In genomic region chr2:18654821-18655220, GRCm38 (mm10) we compare ENCODE assay signal across 24 mouse cellular contexts. TPM values are rescaled to one million over a fixed set of nuclear protein-coding genes. Genes with fewer than 3 reads are reported as not detected.
DNase-seq lines count a peak whose midpoint lies in the region; TF ChIP-seq lines count a peak whose summit lies in the region.
"Had no signal": no experiment of that assay in that cellular context is flagged by ENCODE, and none has a peak within 500 bp of the region (broad histone marks: within the 10 kb centered on the region; RNA-seq: fewer than 3 reads in every experiment).

No protein-coding gene starts in this region.

- DNase-seq in adrenal gland, adult (ENCODE audit: inconsistent age in 2 of 2, low spot score in 1 of 2): peak; percentile 6 to 35
- DNase-seq in adrenal gland, postnatal 10 days: no peak
- peak; percentile 36 for DNase-seq in kidney, adult 9 months
- DNase-seq in kidney, postnatal 4 days: no peak
- DNase-seq in lung, postnatal 36 days: peak; percentile 6
- DNase-seq in lung, adult 2 months: no peak
- DNase-seq in yolk sac, embryonic 10.5 days (ENCODE audit: low spot score): peak; percentile 18
- DNase-seq in layer of hippocampus, adult 9-10 months (ENCODE audit: low spot score): no peak
- DNase-seq: cerebellum, adult 2 months; cerebellum, postnatal 14 days; gastrocnemius, postnatal 25 days; heart, adult 18-20 months; heart, postnatal 36 days; midbrain, embryonic 14.5 days had no signal

- no peak for TF ChIP-seq CTCF in lung, adult 2 months (IDR thresholded peaks at IDR 0.05; ENCODE audit: insufficient read depth, low read length)

- H3K4me3 ChIP-seq in lung, adult 2 months (replicated peaks; ENCODE audit: extremely low read depth, low read depth, low read length): no peak overlapping the region
- H3K4me3 ChIP-seq: hindbrain, embryonic 13.5 days; layer of hippocampus, adult 2 months; limb, embryonic 13.5 days had no signal

- WGBS in lung, adult 2 months: 34% methylated on average over 5 of the region's 5 CpGs

- TF ChIP-seq POLR2A in lung, adult 2 months (IDR thresholded peaks at IDR 0.05; ENCODE audit: borderline replicate concordance, extremely low read depth, low read depth, low read length): no peak

- H3K4me1 ChIP-seq in lung, adult 2 months (ENCODE audit: control insufficient read depth, insufficient read depth, low read length): no peaks in the 10 kb centered on the region
- H3K4me1 ChIP-seq: hindbrain, embryonic 13.5 days; limb, embryonic 13.5 days had no signal

RNA-seq across cellular contexts. Expression of gene Commd3, which starts 17.4 kb away (rescaled TPM):
- total RNA-seq in adrenal gland, postnatal 10 days (2021): 100 to 1,000 TPM; 111 to 122 TPM
- polyA plus RNA-seq in lung, adult 2 months (2012; rRNA removed): 36.6 and 38.0 TPM in 2 replicates

RNA-seq across cellular contexts. Expression of gene Bmi1, which starts 22.0 kb away (rescaled TPM):
- 10 to 100 TPM; 38.9 to 48.8 TPM for total RNA-seq in adrenal gland, postnatal 10 days (2021)
- polyA plus RNA-seq in lung, adult 2 months (2012; rRNA removed): 16.2 and 19.0 TPM in 2 replicates

RNA-seq across cellular contexts. Expression of gene Spag6, which starts 39.0 kb away (rescaled TPM):
- total RNA-seq in adrenal gland, postnatal 10 days (2021): 1 to 10 TPM in 1 of 2 experiments, under 1 TPM in 1; 0.69 to 1.3 TPM
- 0.46 and 0.79 TPM in 2 replicates for polyA plus RNA-seq in lung, adult 2 months (2012; rRNA removed)
- total RNA-seq: MEL; monocyte, adult 5-6 weeks had no signal
- polyA plus RNA-seq: heart, embryonic 11.5 days; limb, embryonic 13.5 days; liver, embryonic 11.5 days; liver, embryonic 16.5 days; macrophage; neural tube, embryonic 14.5 days had no signal

Comparison
In these comparisons a context has a peak if more than half of its experiments do, and no peak if none do; other contexts are left out.
1. DNase-seq: peak in adrenal gland, adult (2 of 2), kidney, adult 9 months (single experiment), lung, postnatal 36 days (single experiment) and yolk sac, embryonic 10.5 days (single experiment); none in adrenal gland, postnatal 10 days (single experiment), kidney, postnatal 4 days (0 of 2), lung, adult 2 months (single experiment) and layer of hippocampus, adult 9-10 months (single experiment).